19 mouse cellular contexts compared by ENCODE assay signal in genomic region chr16:87741034-87741715, GRCm38 (mm10). TPM values are rescaled to one million over a fixed set of nuclear protein-coding genes. Genes with fewer than 3 reads are reported as not detected.
A peak's percentile ranks its signal among the peaks of the same experiment; 100 is the strongest.
DNase-seq lines count a peak whose midpoint lies in the region; ATAC-seq and TF ChIP-seq lines count a peak whose summit lies in the region.
"Had no signal": no experiment of that assay in that cellular context is flagged by ENCODE, and none has a peak within 500 bp of the region (broad histone marks: within the 10 kb centered on the region; RNA-seq: fewer than 3 reads in every experiment).

No protein-coding gene starts in this region.

- no peak for TF ChIP-seq EP300 in heart, adult 2 months (IDR thresholded peaks at IDR 0.05; ENCODE audit: insufficient read depth, low read depth, low read length)

- WGBS in heart, adult 2 months, result 86% methylated on average over 9 of the region's 9 CpGs
- WGBS in liver, embryonic 15.5 days (ENCODE audit: insufficient replicate concordance), result 66% methylated on average over 9 of the region's 9 CpGs
- WGBS in liver, embryonic 11.5 days, result 83% methylated on average over 9 of the region's 9 CpGs
- 69% methylated on average over 9 of the region's 9 CpGs for WGBS in intestine, embryonic 14.5 days
- 39% methylated on average over 9 of the region's 9 CpGs for WGBS in intestine, postnatal 0 days

- no peak for TF ChIP-seq POLR2A in heart, adult 2 months (IDR thresholded peaks at IDR 0.05; ENCODE audit: insufficient read depth, low read depth, low read length)

- no peak for TF ChIP-seq CTCF in heart, adult 2 months (IDR thresholded peaks at IDR 0.05)
- peak; percentile 60 for TF ChIP-seq CTCF in intestine, postnatal 0 days (IDR thresholded peaks at IDR 0.05; ENCODE audit: low read depth)

- 0 out of 2 replicates have a peak, but pooled peaks have one; percentile 25 for ATAC-seq in liver, embryonic 15.5 days (ENCODE audit: insufficient read depth)
- ATAC-seq in liver, embryonic 11.5 days (replicated peaks; ENCODE audit: low FRiP score), result no peak
- ATAC-seq in intestine, embryonic 14.5 days (replicated peaks; ENCODE audit: low FRiP score, low TSS enrichment, low read depth), result peak; percentile 83
- ATAC-seq in intestine, postnatal 0 days, result peak; percentile 99
- ATAC-seq: forebrain, embryonic 16.5 days had no signal

- H3K4me2 ChIP-seq in liver, embryonic 15.5 days, result no peak overlapping the region
- H3K4me2 ChIP-seq in liver, embryonic 11.5 days, result no peak overlapping the region
- H3K4me2 ChIP-seq in intestine, embryonic 14.5 days (ENCODE audit: low read length), result no peak overlapping the region
- H3K4me2 ChIP-seq in intestine, postnatal 0 days (replicated peaks; ENCODE audit: low read depth), result no peak overlapping the region; the same call in 1 of the 2 replicates
- H3K4me2 ChIP-seq: embryonic facial prominence, embryonic 13.5 days; forebrain, embryonic 12.5 days; heart, embryonic 13.5 days; hindbrain, embryonic 13.5 days had no signal

- no peaks in the 10 kb centered on the region for H3K4me1 ChIP-seq in heart, adult 2 months (ENCODE audit: control insufficient read depth, insufficient read depth, low read length)
- peaks cover 10% of the 10 kb centered on the region for H3K4me1 ChIP-seq in liver, embryonic 15.5 days (replicated peaks)
- H3K4me1 ChIP-seq in liver, embryonic 11.5 days (replicated peaks; ENCODE audit: control insufficient read depth, insufficient read depth, low read length), result no peaks in the 10 kb centered on the region
- H3K4me1 ChIP-seq in intestine, embryonic 14.5 days (replicated peaks; ENCODE audit: control insufficient read depth, insufficient read depth, low read length), result no peaks in the 10 kb centered on the region
- 0 out of 2 replicates have a peak, but pooled peaks cover 8% of the 10 kb centered on the region for H3K4me1 ChIP-seq in intestine, postnatal 0 days (replicated peaks; ENCODE audit: control insufficient read depth, insufficient read depth, low read length)
- H3K4me1 ChIP-seq: hindbrain, embryonic 13.5 days had no signal

- no peaks in the 10 kb centered on the region for H3K27me3 ChIP-seq in heart, adult 2 months (ENCODE audit: control insufficient read depth, insufficient read depth, low read length)
- no peaks in the 10 kb centered on the region for H3K27me3 ChIP-seq in liver, embryonic 15.5 days
- H3K27me3 ChIP-seq in liver, embryonic 11.5 days (replicated peaks; ENCODE audit: control insufficient read depth, insufficient read depth, low read length), result no peaks in the 10 kb centered on the region
- no peaks in the 10 kb centered on the region for H3K27me3 ChIP-seq in intestine, embryonic 14.5 days (replicated peaks; ENCODE audit: control insufficient read depth, insufficient read depth, low read length)
- H3K27me3 ChIP-seq in intestine, postnatal 0 days (replicated peaks; ENCODE audit: control insufficient read depth, insufficient read depth, low read length), result no peaks in the 10 kb centered on the region
- H3K27me3 ChIP-seq: embryonic facial prominence, embryonic 13.5 days; forebrain, embryonic 12.5 days; heart, embryonic 13.5 days; hindbrain, embryonic 13.5 days had no signal

- peak; percentile 76 for DNase-seq in heart, adult 11 months
- DNase-seq in heart, adult 2 months, result no peak
- DNase-seq in liver, embryonic 11.5 days (ENCODE audit: low spot score), result no peak
- no peak for DNase-seq in intestine, embryonic 14.5 days (ENCODE audit: low spot score)
- no peak for DNase-seq in frontal cortex, adult 2 months (ENCODE audit: extremely low spot score in 1 of 2, low spot score in 1 of 2)
- no peak for DNase-seq in adipocyte (ENCODE audit: low spot score)
- DNase-seq: adrenal gland, postnatal 14 days; cerebellum, adult 11-12 months; cerebellum, adult 9-10 months; cerebellum, postnatal 36 days; gastrocnemius, postnatal 36 days; heart, postnatal 4 days had no signal

- intact Hi-C loops in heart, adult 2 months (cut with DNase I), result no loop called here

- H3K79me2 ChIP-seq in heart, adult 2 months (replicated peaks; ENCODE audit: control insufficient read depth, insufficient read depth, low read length), result no peaks in the 10 kb centered on the region

- no peaks in the 10 kb centered on the region for H3K36me3 ChIP-seq in heart, adult 2 months (ENCODE audit: control insufficient read depth, insufficient read depth, low read length)
- no peaks in the 10 kb centered on the region for H3K36me3 ChIP-seq in liver, embryonic 15.5 days (replicated peaks)
- H3K36me3 ChIP-seq in liver, embryonic 11.5 days (ENCODE audit: control insufficient read depth, insufficient read depth, low read length), result no peaks in the 10 kb centered on the region
- no peaks in the 10 kb centered on the region for H3K36me3 ChIP-seq in intestine, embryonic 14.5 days (ENCODE audit: control insufficient read depth, insufficient read depth, low read length)
- H3K36me3 ChIP-seq in intestine, postnatal 0 days (ENCODE audit: control insufficient read depth, insufficient read depth), result no peaks in the 10 kb centered on the region
- H3K36me3 ChIP-seq: embryonic facial prominence, embryonic 13.5 days; forebrain, embryonic 12.5 days; heart, embryonic 13.5 days; hindbrain, embryonic 13.5 days had no signal

- no peak overlapping the region for H3K9ac ChIP-seq in heart, adult 2 months (ENCODE audit: low read depth, low read length)
- H3K9ac ChIP-seq in liver, embryonic 15.5 days, result no peak overlapping the region
- no peak overlapping the region for H3K9ac ChIP-seq in liver, embryonic 11.5 days (ENCODE audit: low read depth, low read length)
- H3K9ac ChIP-seq in intestine, embryonic 14.5 days (ENCODE audit: low read length), result no peak overlapping the region
- H3K9ac ChIP-seq in intestine, postnatal 0 days (ENCODE audit: low read depth, low read length), result no peak overlapping the region
- H3K9ac ChIP-seq: embryonic facial prominence, embryonic 13.5 days; forebrain, embryonic 12.5 days; heart, embryonic 13.5 days; hindbrain, embryonic 13.5 days had no signal

- no peaks in the 10 kb centered on the region for H3K9me3 ChIP-seq in liver, embryonic 15.5 days (replicated peaks)
- H3K9me3 ChIP-seq in liver, embryonic 11.5 days (ENCODE audit: control insufficient read depth, low read length), result no peaks in the 10 kb centered on the region
- no peaks in the 10 kb centered on the region for H3K9me3 ChIP-seq in intestine, embryonic 14.5 days (ENCODE audit: control insufficient read depth, low read length)
- H3K9me3 ChIP-seq in intestine, postnatal 0 days (ENCODE audit: control insufficient read depth), result no peaks in the 10 kb centered on the region
- H3K9me3 ChIP-seq: embryonic facial prominence, embryonic 13.5 days; forebrain, embryonic 12.5 days; heart, embryonic 13.5 days; hindbrain, embryonic 13.5 days had no signal

- no peak overlapping the region for H3K27ac ChIP-seq in heart, adult 2 months
- no peak overlapping the region for H3K27ac ChIP-seq in liver, embryonic 15.5 days (replicated peaks)
- no peak overlapping the region for H3K27ac ChIP-seq in liver, embryonic 11.5 days (ENCODE audit: low read depth, low read length)
- H3K27ac ChIP-seq in intestine, embryonic 14.5 days (ENCODE audit: low read depth), result no peak overlapping the region
- H3K27ac ChIP-seq in intestine, postnatal 0 days (ENCODE audit: low read depth, low read length), result peak overlapping the region; percentile 67
- H3K27ac ChIP-seq: embryonic facial prominence, embryonic 13.5 days; forebrain, embryonic 12.5 days; heart, embryonic 13.5 days; hindbrain, embryonic 13.5 days had no signal

- no peak overlapping the region for H3K4me3 ChIP-seq in heart, adult 2 months
- H3K4me3 ChIP-seq in liver, embryonic 15.5 days (replicated peaks), result no peak overlapping the region
- H3K4me3 ChIP-seq in liver, embryonic 11.5 days (ENCODE audit: low read depth, low read length), result no peak overlapping the region
- no peak overlapping the region for H3K4me3 ChIP-seq in intestine, embryonic 14.5 days (ENCODE audit: low read depth, low read length)
- H3K4me3 ChIP-seq in intestine, postnatal 0 days (ENCODE audit: low read depth, low read length), result no peak overlapping the region
- H3K4me3 ChIP-seq: embryonic facial prominence, embryonic 13.5 days; forebrain, embryonic 12.5 days; heart, embryonic 13.5 days; hindbrain, embryonic 13.5 days had no signal

RNA-seq across cellular contexts. Expression of gene Bach1, which starts 42.4 kb away (rescaled TPM):
- 10 to 100 TPM; 26.4 to 27.9 TPM for total RNA-seq in heart, adult 2 months (2021)
- 8.3 and 11.1 TPM in 2 replicates for polyA plus RNA-seq in heart, adult 2 months (2012; rRNA removed)
- 6.5 and 6.9 TPM in 2 replicates for polyA plus RNA-seq in liver, embryonic 15.5 days (2015; fragmentation: Nextera tagmentation; extraction: Ambion mirVana)
- polyA plus RNA-seq in liver, embryonic 11.5 days (2014; fragmentation: Nextera tagmentation; extraction: Ambion mirVana), result 10.6 and 11.1 TPM in 2 replicates
- 13.6 and 14.5 TPM in 2 replicates for polyA plus RNA-seq in intestine, embryonic 14.5 days (2014; fragmentation: Nextera tagmentation; extraction: Ambion mirVana)
- polyA plus RNA-seq in intestine, postnatal 0 days (2015; fragmentation: Nextera tagmentation; extraction: Ambion mirVana), result 21.3 and 22.8 TPM in 2 replicates
- 8.3 and 9.5 TPM in 2 replicates for polyA plus RNA-seq in frontal cortex, adult 2 months (2012; rRNA removed)
